26 mouse cellular contexts compared by ENCODE assay signal in the genomic region with DNA sequence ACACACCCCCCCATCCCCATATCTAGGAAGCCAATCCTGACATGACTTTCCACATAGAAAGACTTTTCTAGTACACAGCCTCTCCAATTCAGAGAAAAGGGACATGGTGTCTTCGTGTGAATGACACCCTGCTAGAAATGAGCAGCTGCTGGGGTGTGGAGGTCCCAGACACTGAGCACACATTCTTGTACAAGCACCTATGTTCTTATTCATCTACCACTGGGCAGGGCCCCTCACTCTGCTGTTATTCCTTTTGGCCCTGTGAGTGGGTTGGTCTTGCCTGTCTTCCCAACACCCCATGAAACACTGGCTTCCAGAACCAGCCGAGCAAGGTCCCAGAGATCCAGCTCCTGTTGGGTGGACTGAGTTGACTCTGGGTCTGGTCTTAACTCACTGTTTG.
"Had no signal": no experiment of that assay in that cellular context is flagged by ENCODE, and none has a peak within 500 bp of the region (broad histone marks: within the 10 kb centered on the region; RNA-seq: fewer than 3 reads in every experiment).

No protein-coding gene starts in this region.

- DNase-seq: cerebellum, adult 2 months; cerebellum, adult 8-10 months; cerebellum, adult 9-10 months; cerebellum, adult 9-11 months; cerebellum, postnatal 10 days; cerebellum, postnatal 14 days; cerebellum, postnatal 25 days; cerebellum, postnatal 36 days; embryo, embryonic 11 days; forebrain, postnatal 0 days; gastrocnemius, adult 2 months; gastrocnemius, postnatal 10 days; gastrocnemius, postnatal 14 days; gastrocnemius, postnatal 25 days; gastrocnemius, postnatal 36 days; heart, adult 18-20 months; heart, adult 2 months had no signal

- H3K4me1 ChIP-seq: embryonic facial prominence, embryonic 12.5 days; embryonic facial prominence, embryonic 13.5 days; embryonic facial prominence, embryonic 15.5 days; forebrain, embryonic 12.5 days had no signal

- H3K9me3 ChIP-seq: embryonic facial prominence, embryonic 10.5 days; embryonic facial prominence, embryonic 12.5 days; embryonic facial prominence, embryonic 13.5 days; embryonic facial prominence, embryonic 15.5 days; forebrain, embryonic 10.5 days; forebrain, embryonic 12.5 days; forebrain, embryonic 13.5 days; forebrain, embryonic 15.5 days had no signal

- H3K4me3 ChIP-seq: embryonic facial prominence, embryonic 10.5 days; embryonic facial prominence, embryonic 12.5 days; embryonic facial prominence, embryonic 13.5 days; embryonic facial prominence, embryonic 15.5 days; erythroblast, embryonic 14.5 days; forebrain, embryonic 10.5 days; forebrain, embryonic 12.5 days; forebrain, embryonic 13.5 days; forebrain, embryonic 15.5 days; gastrocnemius, adult 2 months; heart, adult 2 months had no signal

- H3K27me3 ChIP-seq: embryonic facial prominence, embryonic 12.5 days; embryonic facial prominence, embryonic 13.5 days; embryonic facial prominence, embryonic 15.5 days; forebrain, embryonic 12.5 days; forebrain, embryonic 13.5 days; forebrain, embryonic 15.5 days had no signal

- H3K4me2 ChIP-seq: embryonic facial prominence, embryonic 12.5 days; embryonic facial prominence, embryonic 13.5 days; embryonic facial prominence, embryonic 15.5 days; forebrain, embryonic 12.5 days; forebrain, embryonic 13.5 days; forebrain, embryonic 15.5 days had no signal

- H3K27ac ChIP-seq: embryonic facial prominence, embryonic 10.5 days; embryonic facial prominence, embryonic 12.5 days; embryonic facial prominence, embryonic 13.5 days; embryonic facial prominence, embryonic 15.5 days; forebrain, embryonic 10.5 days; forebrain, embryonic 12.5 days; forebrain, embryonic 13.5 days; forebrain, embryonic 15.5 days; gastrocnemius, adult 2 months; heart, adult 2 months had no signal
